Mouse (Mus musculus): ENCODE results near the gene Gm42742. TPM values are rescaled to one million over a fixed set of nuclear protein-coding genes. Genes with fewer than 3 reads are reported as not detected.

Gm42742 gene
- polyA plus RNA-seq, 1 experiment from 2014 or later: 83.4 TPM

Small RNA genes lying within 50 kb of the gene (microRNA-seq; reads per million reads assigned to microRNA genes)
- not detected for gene Gm44343

Other genes with a start within 250 kb of the Gm42742 start
- gene Ypel3, start 244.1 kb downstream of the Gm42742 start, polyA plus RNA-seq (2015; fragmentation: Nextera tagmentation; extraction: Ambion mirVana): 104 and 112 TPM in 2 replicates
- 0.27 and 0.59 TPM in 2 replicates for gene Tbx6, start 239.6 kb downstream of the Gm42742 start, polyA plus RNA-seq (2015; fragmentation: Nextera tagmentation; extraction: Ambion mirVana)
- gene Ppp4c, start 228.6 kb downstream of the Gm42742 start, polyA plus RNA-seq (2015; fragmentation: Nextera tagmentation; extraction: Ambion mirVana): 300 and 311 TPM in 2 replicates
- 0.45 and 0.70 TPM in 2 replicates for gene Fam57b, start 223.4 kb downstream of the Gm42742 start, polyA plus RNA-seq (2015; fragmentation: Nextera tagmentation; extraction: Ambion mirVana)
- not detected in 2 replicates for gene 4930451I11Rik, start 189.5 kb downstream of the Gm42742 start, polyA plus RNA-seq (2015; fragmentation: Nextera tagmentation; extraction: Ambion mirVana)
- gene Doc2a, start 173.7 kb downstream of the Gm42742 start, polyA plus RNA-seq (2015; fragmentation: Nextera tagmentation; extraction: Ambion mirVana): 1.6 and 1.9 TPM in 2 replicates
- 37.5 and 43.0 TPM in 2 replicates for gene Hirip3, start 159.1 kb downstream of the Gm42742 start, polyA plus RNA-seq (2015; fragmentation: Nextera tagmentation; extraction: Ambion mirVana)
- 84.1 and 108 TPM in 2 replicates for gene Ino80e, start 158.7 kb downstream of the Gm42742 start, polyA plus RNA-seq (2015; fragmentation: Nextera tagmentation; extraction: Ambion mirVana)
- 53.4 and 53.6 TPM in 2 replicates for gene Taok2, start 136.4 kb downstream of the Gm42742 start, polyA plus RNA-seq (2015; fragmentation: Nextera tagmentation; extraction: Ambion mirVana)
- 28.3 and 28.6 TPM in 2 replicates for gene Tmem219, start 98.2 kb downstream of the Gm42742 start, polyA plus RNA-seq (2015; fragmentation: Nextera tagmentation; extraction: Ambion mirVana)
- gene Kctd13, start 92.2 kb downstream of the Gm42742 start, polyA plus RNA-seq (2015; fragmentation: Nextera tagmentation; extraction: Ambion mirVana): 17.8 and 19.8 TPM in 2 replicates
- gene Asphd1, start 71.5 kb downstream of the Gm42742 start, polyA plus RNA-seq (2015; fragmentation: Nextera tagmentation; extraction: Ambion mirVana): 0.13 and 0.25 TPM in 2 replicates
- 0.76 and 0.77 TPM in 2 replicates for gene Sez6l2, start 70.5 kb downstream of the Gm42742 start, polyA plus RNA-seq (2015; fragmentation: Nextera tagmentation; extraction: Ambion mirVana)
- 95.8 and 97.0 TPM in 2 replicates for gene Cdipt, start 45.2 kb downstream of the Gm42742 start, polyA plus RNA-seq (2015; fragmentation: Nextera tagmentation; extraction: Ambion mirVana)
- 1.3 and 1.7 TPM in 2 replicates for gene Cdiptos, start 45.0 kb downstream of the Gm42742 start, polyA plus RNA-seq (2015; fragmentation: Nextera tagmentation; extraction: Ambion mirVana)
- 5.3 and 7.1 TPM in 2 replicates for gene Mvp, start 6.5 kb downstream of the Gm42742 start, polyA plus RNA-seq (2015; fragmentation: Nextera tagmentation; extraction: Ambion mirVana)
- gene Pagr1b, start 4.6 kb downstream of the Gm42742 start, polyA plus RNA-seq (2015; fragmentation: Nextera tagmentation; extraction: Ambion mirVana): 0.47 TPM in 1 of 2 replicates, not detected in the other
- gene Pagr1a, start 3.7 kb downstream of the Gm42742 start, polyA plus RNA-seq (2015; fragmentation: Nextera tagmentation; extraction: Ambion mirVana): 50.4 and 53.7 TPM in 2 replicates
- gene Prrt2, start 114 bp upstream of the Gm42742 start, polyA plus RNA-seq (2015; fragmentation: Nextera tagmentation; extraction: Ambion mirVana): 13.1 and 16.9 TPM in 2 replicates
- gene Maz, start 5.9 kb upstream of the Gm42742 start, polyA plus RNA-seq (2015; fragmentation: Nextera tagmentation; extraction: Ambion mirVana): 63.6 and 73.0 TPM in 2 replicates
- 99.4 and 124 TPM in 2 replicates for gene Kif22, start 21.4 kb upstream of the Gm42742 start, polyA plus RNA-seq (2015; fragmentation: Nextera tagmentation; extraction: Ambion mirVana)
- 15.5 TPM in 1 of 2 replicates, not detected in the other for gene Zg16, start 66.2 kb upstream of the Gm42742 start, polyA plus RNA-seq (2015; fragmentation: Nextera tagmentation; extraction: Ambion mirVana)
- 1.8 and 2.0 TPM in 2 replicates for gene AI467606, start 70.3 kb upstream of the Gm42742 start, polyA plus RNA-seq (2015; fragmentation: Nextera tagmentation; extraction: Ambion mirVana)
- 1.1 and 1.2 TPM in 2 replicates for gene Qprt, start 101.1 kb upstream of the Gm42742 start, polyA plus RNA-seq (2015; fragmentation: Nextera tagmentation; extraction: Ambion mirVana)
- gene Spn, start 116.7 kb upstream of the Gm42742 start, polyA plus RNA-seq (2015; fragmentation: Nextera tagmentation; extraction: Ambion mirVana): 0.15 and 0.25 TPM in 2 replicates
- 68.3 and 73.3 TPM in 2 replicates for gene Cd2bp2, start 175.0 kb upstream of the Gm42742 start, polyA plus RNA-seq (2015; fragmentation: Nextera tagmentation; extraction: Ambion mirVana)
- 30.4 and 32.0 TPM in 2 replicates for gene Tbc1d10b, start 187.4 kb upstream of the Gm42742 start, polyA plus RNA-seq (2015; fragmentation: Nextera tagmentation; extraction: Ambion mirVana)
- 34.1 and 41.1 TPM in 2 replicates for gene Mylpf, start 187.8 kb upstream of the Gm42742 start, polyA plus RNA-seq (2015; fragmentation: Nextera tagmentation; extraction: Ambion mirVana)
- 53.7 and 55.0 TPM in 2 replicates for gene Zfp553, start 212.0 kb upstream of the Gm42742 start, polyA plus RNA-seq (2015; fragmentation: Nextera tagmentation; extraction: Ambion mirVana)
- gene Sept1, start 212.0 kb upstream of the Gm42742 start, polyA plus RNA-seq (2015; fragmentation: Nextera tagmentation; extraction: Ambion mirVana): 26.9 and 29.6 TPM in 2 replicates
- gene Zfp771, start 223.2 kb upstream of the Gm42742 start, polyA plus RNA-seq (2015; fragmentation: Nextera tagmentation; extraction: Ambion mirVana): 78.2 and 83.9 TPM in 2 replicates
- gene Dctpp1, start 239.6 kb upstream of the Gm42742 start, polyA plus RNA-seq (2015; fragmentation: Nextera tagmentation; extraction: Ambion mirVana): 156 and 206 TPM in 2 replicates

Measured in embryonic facial prominence, embryonic 13.5 days (tissue).